In the genomic region with DNA sequence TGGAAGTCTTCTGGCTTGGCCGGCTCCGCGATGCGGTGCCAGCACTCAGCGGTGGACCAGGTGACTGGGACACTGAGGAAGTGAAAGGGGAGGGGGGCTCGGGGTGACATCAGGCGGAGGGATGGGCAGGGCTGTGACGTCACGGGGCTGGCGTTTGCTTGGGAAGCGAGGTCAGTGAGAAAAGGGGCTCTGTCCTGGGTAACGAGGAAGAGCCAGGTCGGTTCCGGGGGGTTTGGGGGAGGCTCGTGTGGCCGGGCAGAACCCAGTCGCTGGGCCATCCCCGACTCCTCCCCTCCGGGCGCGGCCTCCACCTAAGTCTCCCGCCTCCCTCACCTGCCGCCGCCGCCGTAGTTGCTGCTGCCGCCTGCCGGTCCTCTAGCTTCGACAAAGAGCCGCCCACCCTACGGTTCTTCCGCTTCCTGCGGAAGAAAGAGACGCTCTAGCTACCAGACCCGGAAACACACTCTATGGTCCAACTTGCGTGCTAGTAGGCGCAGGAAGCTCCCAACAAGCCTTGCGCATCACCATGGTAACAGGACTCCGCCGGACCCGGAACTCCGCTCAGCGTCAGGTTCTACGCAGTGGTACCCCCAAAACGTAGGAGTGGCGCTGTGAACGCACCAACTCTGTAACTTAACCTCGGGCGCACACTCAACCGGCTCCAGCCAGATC, we compare ENCODE assay signal across 8 mouse cellular contexts. TPM values are rescaled to one million over a fixed set of nuclear protein-coding genes. Genes with fewer than 3 reads are reported as not detected.
DNase-seq lines count a peak whose midpoint lies in the region; ATAC-seq lines count a peak whose summit lies in the region.

TSS of gene Zc3h10 (minus strand) at position 414 of the 672 bp plus-strand sequence.

- peak; percentile 97 for DNase-seq in adipocyte (ENCODE audit: low spot score)
- DNase-seq in embryo, embryonic 10 days (ENCODE audit: low spot score) = peak; percentile 98
- peak; percentile 83 for DNase-seq in gastrocnemius, postnatal 10 days
- peak; percentile 95 to 97 for DNase-seq in left cerebral cortex, postnatal 10 days (ENCODE audit: extremely low spot score in 1 of 2, low spot score in 2 of 2)
- DNase-seq in right cerebral cortex, postnatal 25 days = peak; percentile 94
- peak; percentile 91 to 92 for DNase-seq in urinary bladder, postnatal 4 days (ENCODE audit: low spot score in 2 of 2)

- peak; percentile 74 for ATAC-seq in inflammation-experienced regulatory T-cells, adult 6 months
- ATAC-seq in megakaryocyte-erythroid progenitor cell, adult 5-6 weeks (replicated peaks; ENCODE audit: low FRiP score, low TSS enrichment, poor library complexity, severe bottlenecking) = peak; percentile 78

- intact Hi-C loops in left cerebral cortex, postnatal 10 days (cut with DNase I) = loop anchor here (5.0 kb wide), 1 partner anchor 55 kb away; the partner anchor contains the start of gene Myl6

RNA-seq across cellular contexts. Expression of gene Zc3h10, which starts in this region (rescaled TPM):
- 1 to 10 TPM; 5.2 to 6.3 TPM for total RNA-seq in gastrocnemius, postnatal 10 days (2021)
- polyA plus RNA-seq in inflammation-experienced regulatory T-cells, adult 6 months (2017; shearing (Covaris generic)) = 1 to 10 TPM; 5.6 to 9.2 (median 6.0) TPM
- total RNA-seq in left cerebral cortex, postnatal 10 days (2021) = 10 to 100 TPM; 10.8 to 10.9 TPM
- 5.6 and 6.7 TPM in 2 replicates for total RNA-seq in megakaryocyte-erythroid progenitor cell, adult 5-6 weeks (2014; fragmentation: Nextera tagmentation)
- total RNA-seq in megakaryocyte-erythroid progenitor cell, adult 5-6 weeks (2017) = 8.3 and 10.2 TPM in 2 replicates

Comparison
In these comparisons a context has a peak if more than half of its experiments do, and no peak if none do; other contexts are left out.
1. Peak in every context shown above with its lines: DNase-seq and ATAC-seq.